Mouse (Mus musculus) cerebellum, adult 11 months (tissue): ENCODE results near the gene Vmn1r82.

ENCODE experiments used
- DNase-seq: peaks from one replicate; pipeline ENCODE4 v3.0.0; 2022

Vmn1r82 gene

DNA sequence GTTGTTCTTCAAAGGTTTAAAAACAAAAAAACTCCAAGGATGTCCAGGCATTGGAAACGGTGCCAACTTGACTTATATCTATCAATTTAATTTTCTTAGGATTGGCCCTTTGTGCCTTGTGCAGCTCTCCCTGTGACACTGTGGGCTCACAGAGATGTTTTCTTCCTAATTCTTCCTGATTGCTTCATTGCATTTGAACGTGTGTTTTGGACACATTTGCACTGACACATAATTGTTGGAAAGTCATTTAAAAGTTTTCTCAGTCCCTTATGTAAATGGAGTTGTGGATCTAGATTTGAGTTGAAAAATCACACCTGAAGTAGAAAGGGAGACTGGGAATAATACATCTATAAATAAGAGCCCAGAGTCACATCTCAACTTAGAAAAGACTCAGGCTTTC, at the start of gene Vmn1r82:
Gene Vmn1r82, plus strand, starts transcription at position 301 of the 400 bp plus-strand sequence.
- no peak for DNase-seq

DNA sequence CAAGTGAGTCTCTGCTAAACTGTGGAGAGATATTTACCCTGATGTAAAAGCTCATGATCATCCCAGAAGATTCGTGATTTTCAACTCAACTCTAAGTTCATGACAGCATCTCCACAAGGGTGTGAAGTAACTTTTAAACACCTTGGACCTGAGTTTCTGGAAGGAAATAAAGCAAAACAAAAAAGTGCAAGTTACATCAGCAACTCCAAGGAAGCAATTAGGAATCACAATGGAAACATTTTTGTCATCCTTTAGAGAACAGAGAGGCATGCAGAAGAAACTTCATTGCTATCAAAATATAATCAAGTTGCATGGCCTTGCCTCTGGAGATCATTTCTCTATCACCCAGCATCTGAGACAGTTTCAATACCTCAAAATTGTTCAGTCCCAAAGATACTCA, 32.1 kb upstream of the Vmn1r82 start, which contains the start of gene Vmn1r81:
Gene Vmn1r81, minus strand, starts transcription at position 101 of the 400 bp plus-strand sequence.
- no peak for DNase-seq

DNA sequence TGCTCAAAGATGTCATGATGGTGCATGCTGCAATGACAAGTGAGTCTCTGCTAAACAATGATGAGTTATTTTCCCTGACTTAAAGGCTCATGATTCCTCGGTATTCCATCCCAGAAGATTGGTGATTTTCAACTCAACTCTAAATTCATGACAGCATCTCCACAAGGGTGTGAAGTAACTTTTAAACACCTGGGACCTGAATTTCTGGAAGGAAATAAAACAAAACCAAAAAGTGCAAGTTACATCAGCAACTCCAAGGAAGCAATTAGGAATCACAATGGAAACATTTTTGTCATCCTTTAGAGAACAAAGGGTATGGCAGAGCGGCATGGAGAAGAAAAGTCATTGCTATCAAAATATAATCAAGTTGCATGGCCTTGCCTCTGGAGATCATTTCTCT, 29.2 kb downstream of the Vmn1r82 start, which contains the start of gene Vmn1r83:
Gene Vmn1r83, minus strand, starts transcription at position 101 of the 400 bp plus-strand sequence.
- no peak for DNase-seq
